Mouse (Mus musculus): ENCODE results near the gene Ism1. TPM values are rescaled to one million over a fixed set of nuclear protein-coding genes. Genes with fewer than 3 reads are reported as not detected.

The Ism1 gene
- total RNA-seq, 2 experiments from 2014 or later, result 4.4 to 6.4 TPM

- DNase-seq (ENCODE audit: low spot score in 2 of 2), result no peak
Measured at GRCm38 (mm10) chr2:139711640-139712039, 33.7 kb downstream of the Ism1 start.

- DNase-seq (ENCODE audit: low spot score in 2 of 2), result no peak
Measured at GRCm38 (mm10) chr2:139712046-139712445, 34.1 kb downstream of the Ism1 start.

GRCm38 (mm10) chr2:139714206-139714605, 36.2 kb downstream of the Ism1 start:
- DNase-seq (ENCODE audit: low spot score in 2 of 2), result no peak

GRCm38 (mm10) chr2:139717772-139718171, 39.8 kb downstream of the Ism1 start:
- DNase-seq (ENCODE audit: low spot score in 2 of 2), result no peak

- peak; percentile 73 to 79 for DNase-seq (ENCODE audit: low spot score in 2 of 2)
Measured at GRCm38 (mm10) chr2:139722700-139723099, 44.7 kb downstream of the Ism1 start.

GRCm38 (mm10) chr2:139723304-139723703, 45.3 kb downstream of the Ism1 start:
- no peak for DNase-seq (ENCODE audit: low spot score in 2 of 2)

GRCm38 (mm10) chr2:139724202-139724838, 46.3 kb downstream of the Ism1 start:
- DNase-seq (ENCODE audit: low spot score in 2 of 2), result no peak

- DNase-seq (ENCODE audit: low spot score in 2 of 2), result no peak
Measured at GRCm38 (mm10) chr2:139725328-139725727, 47.4 kb downstream of the Ism1 start.

GRCm38 (mm10) chr2:139728060-139728459, 50.1 kb downstream of the Ism1 start:
- DNase-seq (ENCODE audit: low spot score in 2 of 2), result no peak

- DNase-seq (ENCODE audit: low spot score in 2 of 2), result no peak
Measured at GRCm38 (mm10) chr2:139729377-139729776, 51.4 kb downstream of the Ism1 start.

- DNase-seq (ENCODE audit: low spot score in 2 of 2), result no peak
Measured at GRCm38 (mm10) chr2:139742381-139742780, 64.4 kb downstream of the Ism1 start.

- no peak for DNase-seq (ENCODE audit: low spot score in 2 of 2)
Measured at GRCm38 (mm10) chr2:139757021-139757420, 79.0 kb downstream of the Ism1 start.

- no peak for DNase-seq (ENCODE audit: low spot score in 2 of 2)
Measured at GRCm38 (mm10) chr2:139757456-139757855, 79.5 kb downstream of the Ism1 start.

GRCm38 (mm10) chr2:139764355-139764754, 86.4 kb downstream of the Ism1 start:
- no peak for DNase-seq (ENCODE audit: low spot score in 2 of 2)

- DNase-seq (ENCODE audit: low spot score in 2 of 2), result no peak
Measured at GRCm38 (mm10) chr2:139774949-139775570, 97.1 kb downstream of the Ism1 start.

GRCm38 (mm10) chr2:139776644-139777043, 98.7 kb downstream of the Ism1 start:
- DNase-seq (ENCODE audit: low spot score in 2 of 2), result no peak

- DNase-seq (ENCODE audit: low spot score in 2 of 2), result peak; percentile 12 to 14
Measured at GRCm38 (mm10) chr2:139778283-139778682, 100.3 kb downstream of the Ism1 start.

GRCm38 (mm10) chr2:139783318-139783850, 105.4 kb downstream of the Ism1 start:
- DNase-seq (ENCODE audit: low spot score in 2 of 2), result no peak

- no peak for DNase-seq (ENCODE audit: low spot score in 2 of 2)
Measured at GRCm38 (mm10) chr2:139784465-139784864, 106.5 kb downstream of the Ism1 start.

GRCm38 (mm10) chr2:139784946-139785345, 107.0 kb downstream of the Ism1 start:
- DNase-seq (ENCODE audit: low spot score in 2 of 2), result no peak

GRCm38 (mm10) chr2:139788658-139789057, 110.7 kb downstream of the Ism1 start:
- no peak for DNase-seq (ENCODE audit: low spot score in 2 of 2)

- DNase-seq (ENCODE audit: low spot score in 2 of 2), result no peak
Measured at GRCm38 (mm10) chr2:139792345-139793120, 114.6 kb downstream of the Ism1 start.
